Mouse (Mus musculus) heart, embryonic 12.5 days (tissue): ENCODE measurements around the gene Olfr331. TPM values are rescaled to one million over a fixed set of nuclear protein-coding genes. Genes with fewer than 3 reads are reported as not detected.
"Not testable (repeated sequence)": the region's sequence is repeated elsewhere in the genome, so short reads cannot be mapped to it uniquely, and the experiment has no call there.

Experiments used
- ATAC-seq: fragments of 200-750 bp; cut with Nextera tagmentation; 2 replicates; pipeline ENCODE4 v1.8.0; 2017; ENCODE audit warnings: moderate TSS enrichment, moderate library complexity; ENCODE audit not compliant: insufficient number of reproducible peaks, low FRiP score
- H3K27ac ChIP-seq: fragments of 300-500 bp; sonication (generic); 2 replicates; pipeline ENCODE4 v1.5.1; 2016; ENCODE audit warnings: mild to moderate bottlenecking, moderate library complexity; ENCODE audit not compliant: poor library complexity, severe bottlenecking
- H3K27me3 ChIP-seq: fragments of 300-500 bp; sonication (generic); replicated peaks from 2 replicates; pipeline ENCODE4 v1.6.1; 2016; ENCODE audit warnings: mild to moderate bottlenecking, moderate library complexity
- H3K36me3 ChIP-seq: fragments of 300-500 bp; sonication (generic); 2 replicates; pipeline ENCODE4 v1.6.1; 2016; ENCODE audit warnings: mild to moderate bottlenecking, moderate library complexity
- H3K4me1 ChIP-seq: fragments of 300-500 bp; sonication (generic); replicated peaks from 2 replicates; pipeline ENCODE4 v1.6.1; 2016; ENCODE audit warnings: mild to moderate bottlenecking
- H3K4me2 ChIP-seq: fragments of 300-500 bp; sonication (generic); 2 replicates; pipeline ENCODE4 v1.6.1; 2016; ENCODE audit warnings: mild to moderate bottlenecking, moderate library complexity
- H3K4me3 ChIP-seq: fragments of 300-500 bp; sonication (generic); 2 replicates; pipeline ENCODE4 v1.5.1; 2016; ENCODE audit warnings: mild to moderate bottlenecking
- H3K9ac ChIP-seq: fragments of 300-500 bp; sonication (generic); 2 replicates; pipeline ENCODE4 v1.6.1; 2016; ENCODE audit warnings: mild to moderate bottlenecking, moderate library complexity
- H3K9me3 ChIP-seq: fragments of 300-500 bp; sonication (generic); replicated peaks from 2 replicates; pipeline ENCODE4 v1.6.1; 2016; ENCODE audit warnings: mild to moderate bottlenecking, moderate library complexity
- WGBS: fragments of 180-500 bp; shearing (Covaris S2); methylation state at CpG from one replicate; pipeline ENCODE4 v1.1.7; 2016; 5-methylcytosine and 5-hydroxymethylcytosine counted together
- polyA plus RNA-seq: library from polyadenylated mRNA; unstranded; fragments of >200 nt; fragmentation: Nextera tagmentation; extraction: Ambion mirVana; gene quantifications from 2 replicates; pipeline ENCODE4 v1.2.1, GENCODE M21; 2016

The Olfr331 gene
- not detected in 2 replicates for polyA plus RNA-seq

DNA sequence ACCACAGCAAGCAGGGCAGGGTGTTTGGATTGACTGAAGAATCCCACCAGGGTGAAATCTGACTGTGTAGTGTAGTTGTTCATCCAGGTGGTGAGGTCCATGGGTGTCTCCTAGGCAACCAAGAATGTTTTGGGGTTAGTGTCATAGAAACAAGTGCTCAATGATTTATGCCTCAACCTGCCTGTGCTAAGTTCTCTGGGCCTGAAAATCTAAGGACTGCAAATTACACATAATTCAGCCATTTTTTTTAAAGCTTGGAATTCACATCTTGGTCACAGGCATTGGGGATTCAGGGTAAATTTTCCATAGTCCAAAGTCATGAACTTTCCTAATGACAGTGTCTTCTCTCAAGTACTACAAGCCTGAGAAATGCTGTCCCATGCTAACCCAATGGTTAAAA, at the start of gene Olfr331:
TSS of gene Olfr331 (minus strand) at position 101 of the 400 bp plus-strand sequence.
- not testable (repeated sequence) for H3K36me3 ChIP-seq, H3K27ac ChIP-seq, H3K4me2 ChIP-seq, H3K4me3 ChIP-seq, H3K9me3 ChIP-seq, H3K4me1 ChIP-seq, H3K27me3 ChIP-seq, H3K9ac ChIP-seq, ATAC-seq

DNA sequence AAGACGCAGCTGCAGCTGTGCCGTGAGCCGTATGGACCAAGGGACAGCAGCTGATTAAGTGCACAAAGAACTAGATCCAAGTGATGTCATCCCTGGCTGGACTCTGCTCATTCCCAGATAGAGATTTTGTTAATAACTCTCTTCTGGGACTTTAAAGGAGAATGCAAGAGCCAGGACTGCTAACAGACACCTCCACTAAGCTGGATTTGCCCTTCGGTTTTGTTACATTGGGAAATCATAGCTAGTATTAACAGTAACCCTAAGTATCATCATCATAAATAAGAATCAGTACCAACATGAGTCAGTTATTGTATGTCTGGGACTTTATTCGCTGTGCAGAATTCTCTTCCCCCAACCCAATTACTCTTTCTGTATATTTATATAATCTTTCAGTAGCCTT, 44.0 kb upstream of the Olfr331 start, which contains the start of gene Olfr329-ps:
TSS of gene Olfr329-ps (minus strand) at position 101 of the 400 bp plus-strand sequence.
- H3K4me1 ChIP-seq = no peaks in the 10 kb centered on the region
- ATAC-seq = no peak

DNA sequence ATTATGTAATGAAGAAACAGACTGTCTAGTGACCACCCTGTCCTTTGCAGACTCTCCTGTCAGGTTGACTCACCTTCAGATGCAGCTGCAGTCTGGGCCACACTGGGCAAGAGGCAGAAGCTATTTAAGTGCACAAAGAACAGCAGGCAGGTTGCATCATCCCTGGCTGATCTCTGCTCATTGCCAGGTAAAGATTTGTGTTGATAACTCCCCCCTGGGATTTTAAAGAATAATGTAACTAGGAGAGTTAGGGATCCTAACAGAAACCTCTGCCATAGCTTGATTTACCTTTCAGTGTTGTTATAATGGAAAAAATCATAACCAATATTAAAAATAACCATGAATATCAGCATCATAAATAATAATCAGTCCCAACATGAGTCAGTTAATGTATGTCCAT, 32.4 kb upstream of the Olfr331 start, which contains the start of gene Olfr330:
TSS of gene Olfr330 (minus strand) at position 101 of the 400 bp plus-strand sequence.
- H3K4me1 ChIP-seq, H3K4me2 ChIP-seq, H3K9me3 ChIP-seq, H3K4me3 ChIP-seq, H3K9ac ChIP-seq, ATAC-seq, H3K36me3 ChIP-seq, H3K27me3 ChIP-seq, H3K27ac ChIP-seq: not testable (repeated sequence)

More for the DNA sequence above, 44.0 kb upstream of the Olfr331 start, which contains the start of gene Olfr329-ps:
- 76% methylated on average over 5 of the region's 5 CpGs for WGBS
- Histone ChIP-seq H3K9me3 (no peaks in the 10 kb centered on the region), H3K4me2 (no peak within 1 kb of the TSS), H3K9ac (no peak within 1 kb of the TSS), H3K36me3 (no peaks in the 10 kb centered on the region), H3K27me3 (no peaks in the 10 kb centered on the region), H3K27ac (no peak within 1 kb of the TSS), H3K4me3 (no peak within 1 kb of the TSS)

DNA sequence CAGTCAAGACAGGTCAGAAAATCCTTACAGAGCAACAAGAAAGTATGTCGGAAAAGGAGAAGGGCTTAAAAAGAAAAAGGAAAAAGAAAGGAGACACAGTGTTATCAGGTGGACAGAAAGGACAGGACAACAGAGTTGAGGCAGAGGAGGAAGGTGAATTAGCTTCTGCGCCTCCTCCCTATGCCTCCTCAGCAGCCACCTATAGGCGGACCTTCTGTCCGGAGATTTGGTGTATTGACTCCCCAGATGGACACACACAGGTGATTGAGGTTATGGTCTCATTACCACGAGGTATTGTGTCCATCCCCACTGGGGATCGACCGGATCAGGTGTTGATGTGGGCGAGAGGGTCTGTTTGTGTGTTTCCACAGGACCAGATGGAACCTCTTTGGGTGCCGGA, 17.4 kb upstream of the Olfr331 start:
- not testable (repeated sequence) for H3K36me3 ChIP-seq, H3K27me3 ChIP-seq, H3K4me3 ChIP-seq, H3K4me2 ChIP-seq, H3K4me1 ChIP-seq, H3K9ac ChIP-seq, H3K27ac ChIP-seq, H3K9me3 ChIP-seq, ATAC-seq
- 90% methylated on average over 8 of the region's 9 CpGs for WGBS

DNA sequence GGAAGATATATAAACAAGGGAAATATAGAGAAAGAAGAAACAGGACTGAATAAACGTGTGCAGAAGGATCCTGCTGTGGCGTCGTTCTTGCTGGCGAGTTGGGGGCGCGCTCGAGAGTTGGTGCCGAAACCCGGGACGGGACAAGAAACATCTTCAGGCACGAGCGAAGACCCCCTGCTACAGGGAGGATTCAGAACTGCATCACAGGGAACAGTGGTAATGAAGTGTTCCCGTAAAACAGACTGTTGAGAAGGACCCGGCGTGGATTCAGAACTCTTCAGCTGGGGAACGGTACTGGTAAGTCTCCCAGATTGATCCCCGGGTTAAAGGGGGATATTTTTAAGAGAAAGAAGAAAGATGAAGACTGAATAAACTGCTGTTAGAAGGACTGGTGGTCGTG, 16.5 kb upstream of the Olfr331 start:
- not testable (repeated sequence) for H3K4me1 ChIP-seq, H3K9ac ChIP-seq, H3K27ac ChIP-seq, H3K27me3 ChIP-seq, ATAC-seq, H3K4me2 ChIP-seq, H3K4me3 ChIP-seq, H3K36me3 ChIP-seq, H3K9me3 ChIP-seq
- WGBS = 86% methylated on average over 18 of the region's 18 CpGs

DNA sequence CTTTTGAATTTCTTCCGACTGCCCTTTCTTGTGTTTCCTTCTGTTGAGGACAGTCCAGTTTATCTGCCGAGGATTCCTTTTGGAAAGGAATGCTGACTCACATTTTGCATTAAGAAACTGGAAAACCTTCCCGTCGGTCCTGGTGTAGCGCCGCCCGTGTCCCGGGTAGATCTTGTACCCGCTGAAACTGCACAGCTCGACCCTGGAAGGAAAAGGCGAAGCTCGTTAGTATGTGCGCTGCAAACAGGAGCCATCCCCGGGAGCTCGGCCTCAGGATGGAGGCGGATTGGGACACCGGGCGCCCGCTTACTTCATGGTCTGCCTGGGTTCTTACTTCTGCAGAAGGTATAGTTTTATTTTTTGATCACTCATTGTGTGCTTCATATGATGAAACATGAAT, 6.7 kb upstream of the Olfr331 start:
- ATAC-seq = not testable (repeated sequence)

DNA sequence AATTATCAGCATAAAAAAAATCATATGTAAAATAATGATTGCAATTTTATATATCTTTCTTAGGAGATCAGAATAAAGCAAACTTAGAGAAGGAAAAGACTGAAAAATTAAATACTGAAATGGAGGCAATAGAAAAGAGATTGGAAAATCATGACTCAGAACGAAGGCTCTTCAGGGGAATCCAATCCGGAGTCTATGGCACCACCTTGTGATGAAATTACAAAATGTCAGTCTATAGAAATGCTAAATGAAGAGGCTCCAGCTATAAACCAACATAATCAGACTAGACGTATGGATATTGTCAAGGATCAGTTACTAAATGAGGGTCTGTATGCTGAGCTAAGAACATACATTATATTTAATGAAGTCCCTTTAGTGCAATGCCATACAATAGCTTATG, 3.1 kb downstream of the Olfr331 start:
- 49% methylated on average over 3 of the region's 3 CpGs for WGBS
- no peaks in the 10 kb centered on the region for H3K36me3 ChIP-seq
- no peaks in the 10 kb centered on the region for H3K4me1 ChIP-seq
- H3K4me3 ChIP-seq = no peak overlapping the region
- no peaks in the 10 kb centered on the region for H3K9me3 ChIP-seq
- ATAC-seq = no peak
- no peak overlapping the region for H3K9ac ChIP-seq
- H3K27me3 ChIP-seq = no peaks in the 10 kb centered on the region
- no peak overlapping the region for H3K4me2 ChIP-seq
- no peak overlapping the region for H3K27ac ChIP-seq

More for the DNA sequence above, 6.7 kb upstream of the Olfr331 start:
- H3K9ac ChIP-seq, H3K4me2 ChIP-seq, H3K36me3 ChIP-seq, H3K27me3 ChIP-seq, H3K4me3 ChIP-seq, H3K27ac ChIP-seq, H3K4me1 ChIP-seq, H3K9me3 ChIP-seq: not testable (repeated sequence)
- 75% methylated on average over 19 of the region's 19 CpGs for WGBS

DNA sequence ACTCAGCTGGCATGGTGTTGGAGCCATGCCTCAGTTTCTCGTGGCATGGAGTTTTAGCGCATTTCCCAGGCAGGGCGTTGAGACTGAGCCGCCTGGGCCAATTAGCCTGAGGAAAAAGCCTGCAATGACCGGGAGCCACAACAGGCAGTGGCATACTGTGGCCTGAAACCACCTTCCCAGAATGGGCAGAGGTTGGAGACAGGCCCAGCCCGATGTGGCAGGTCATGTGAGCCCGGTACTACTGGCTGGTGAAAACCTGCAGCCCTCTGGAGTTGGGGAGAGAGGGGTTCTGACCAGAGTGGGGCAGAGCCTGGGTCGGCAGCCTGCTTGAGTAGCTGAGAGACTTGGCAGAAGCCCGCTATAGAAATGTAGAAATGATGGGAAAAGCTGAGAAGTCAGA, 3.6 kb downstream of the Olfr331 start:
- H3K9me3 ChIP-seq = no peaks in the 10 kb centered on the region
- no peak for ATAC-seq
- no peaks in the 10 kb centered on the region for H3K36me3 ChIP-seq
- H3K9ac ChIP-seq = no peak overlapping the region
- H3K4me2 ChIP-seq = no peak overlapping the region
- H3K27ac ChIP-seq = no peak overlapping the region
- H3K27me3 ChIP-seq = no peaks in the 10 kb centered on the region
- no peaks in the 10 kb centered on the region for H3K4me1 ChIP-seq
- H3K4me3 ChIP-seq = no peak overlapping the region
- 74% methylated on average over 9 of the region's 9 CpGs for WGBS

DNA sequence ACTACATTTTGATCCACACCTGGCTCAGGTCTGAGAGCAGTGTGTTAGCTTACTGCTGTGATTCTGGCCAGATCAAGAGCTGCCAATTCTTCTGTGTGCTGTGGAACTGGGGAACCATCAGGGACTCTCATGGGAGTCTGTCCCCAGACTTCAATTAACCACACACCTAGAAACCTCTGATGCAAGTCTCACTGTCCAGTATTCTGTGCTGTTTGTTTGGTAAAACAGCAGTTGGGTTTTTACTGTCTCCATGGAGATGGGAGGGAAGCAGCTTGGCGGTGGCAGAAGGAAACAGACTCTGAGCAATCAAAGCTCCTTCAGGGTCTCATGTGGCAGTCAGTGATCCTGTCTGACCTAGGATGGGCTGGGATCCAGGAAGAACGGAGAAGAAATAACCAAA, 9.9 kb downstream of the Olfr331 start, which contains the start of gene Olfr332:
TSS of gene Olfr332 (minus strand) at position 101 of the 400 bp plus-strand sequence.
- no peaks in the 10 kb centered on the region for H3K36me3 ChIP-seq
- 81% methylated on average over 2 of the region's 2 CpGs for WGBS
- H3K9me3 ChIP-seq = no peaks in the 10 kb centered on the region
- H3K9ac ChIP-seq = no peak within 1 kb of the TSS
- no peak within 1 kb of the TSS for H3K4me2 ChIP-seq
- no peak within 1 kb of the TSS for H3K4me3 ChIP-seq
- no peak within 1 kb of the TSS for H3K27ac ChIP-seq
- ATAC-seq = no peak
- H3K4me1 ChIP-seq = no peaks in the 10 kb centered on the region
- H3K27me3 ChIP-seq = no peaks in the 10 kb centered on the region

DNA sequence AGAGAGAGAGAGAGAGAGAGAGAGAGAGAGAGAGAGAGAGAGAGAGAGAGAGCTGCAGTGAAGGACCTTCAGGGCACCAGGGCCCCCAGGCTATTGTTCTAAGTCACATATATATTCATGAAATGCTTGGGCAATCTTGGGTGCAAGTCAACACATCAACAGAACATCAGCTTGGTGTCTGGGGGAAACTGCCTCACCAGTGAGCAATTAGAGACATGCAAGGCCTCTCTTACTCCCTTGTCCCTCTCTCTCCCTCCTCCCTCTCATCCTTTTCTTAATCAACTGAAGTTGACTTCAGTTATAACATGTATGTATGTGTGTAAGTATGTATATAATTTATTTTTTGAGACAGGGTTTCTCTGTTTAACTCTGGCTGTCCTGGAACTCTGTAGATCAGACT, 40.2 kb downstream of the Olfr331 start, which contains the start of gene Olfr30:
TSS of gene Olfr30 (minus strand) at position 101 of the 400 bp plus-strand sequence.
- Histone ChIP-seq H3K27me3 (no peaks in the 10 kb centered on the region), H3K36me3 (no peaks in the 10 kb centered on the region), H3K4me3 (no peak within 1 kb of the TSS), H3K4me2 (no peak within 1 kb of the TSS), H3K27ac (no peak within 1 kb of the TSS), H3K4me1 (no peaks in the 10 kb centered on the region), H3K9ac (no peak within 1 kb of the TSS), H3K9me3 (0 out of 2 replicates have a peak, but pooled peaks cover 3% of the 10 kb centered on the region)
- ATAC-seq = no peak

DNA sequence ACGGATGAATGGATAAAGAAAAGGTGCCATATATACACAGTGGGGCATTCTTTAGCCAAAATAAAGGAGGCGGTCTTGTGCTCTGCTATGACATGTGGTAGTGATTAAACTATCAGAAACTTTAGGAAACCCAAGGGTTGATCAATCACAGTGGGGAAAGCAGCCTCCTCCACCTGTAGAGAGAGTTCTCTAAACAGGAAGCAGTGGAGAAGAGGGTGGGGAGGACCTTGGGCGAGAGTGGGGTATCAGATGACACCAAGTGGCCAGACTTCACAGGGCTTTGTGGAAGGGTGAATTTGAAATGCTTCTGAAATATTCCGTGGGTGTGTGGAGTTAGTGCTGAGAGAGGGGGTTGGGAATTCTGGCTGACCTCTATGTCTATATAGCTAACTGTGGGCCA, 48.8 kb downstream of the Olfr331 start:
- H3K9ac ChIP-seq = no peak overlapping the region

DNA sequence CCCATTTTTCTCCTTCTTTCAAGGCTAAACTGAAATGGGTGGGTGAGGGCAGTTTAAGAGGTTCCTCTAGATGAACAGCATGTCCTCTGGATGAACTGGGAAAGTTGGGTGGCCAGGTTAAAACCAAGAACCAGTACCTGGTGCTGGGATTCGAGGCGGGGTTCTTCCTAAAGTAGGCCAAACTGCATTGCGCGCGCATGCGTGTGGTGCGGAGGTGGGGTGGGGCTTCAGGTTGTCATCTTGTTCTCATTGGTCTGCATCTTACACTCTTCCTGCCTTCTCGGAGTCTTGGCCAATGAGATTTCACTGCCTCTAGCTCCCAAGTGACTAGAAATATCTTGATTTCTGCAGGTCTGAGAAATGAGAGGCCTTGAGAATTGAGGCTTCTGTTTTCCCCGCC, 49.6 kb downstream of the Olfr331 start, which contains the start of gene Lypd9:
TSS of gene Lypd9 (minus strand) at position 165 of the 400 bp plus-strand sequence.
- ATAC-seq = no peak

More for the DNA sequence above, 48.8 kb downstream of the Olfr331 start:
- Histone ChIP-seq H3K4me2 (no peak overlapping the region), H3K27ac (no peak overlapping the region), H3K4me1 (no peaks in the 10 kb centered on the region), H3K27me3 (no peaks in the 10 kb centered on the region), H3K9me3 (peaks cover 5% of the 10 kb centered on the region; the same call in 1 of the 2 replicates), H3K4me3 (no peak overlapping the region), H3K36me3 (no peaks in the 10 kb centered on the region)
- 51% methylated on average over 4 of the region's 4 CpGs for WGBS
- no peak for ATAC-seq

More for the DNA sequence above, 49.6 kb downstream of the Olfr331 start, which contains the start of gene Lypd9:
- Histone ChIP-seq H3K4me3 (no peak within 1 kb of the TSS), H3K9ac (no peak within 1 kb of the TSS), H3K36me3 (no peaks in the 10 kb centered on the region), H3K27ac (no peak within 1 kb of the TSS), H3K4me2 (no peak within 1 kb of the TSS), H3K9me3 (peaks cover 10% of the 10 kb centered on the region; the same call in 1 of the 2 replicates), H3K27me3 (no peaks in the 10 kb centered on the region), H3K4me1 (no peaks in the 10 kb centered on the region)
- WGBS = 90% methylated on average over 9 of the region's 9 CpGs
